Mouse (Mus musculus) right cerebral cortex, postnatal 14 days (tissue): ENCODE results near the gene Olfr1360.

ENCODE experiments used
- DNase-seq: peaks from one replicate; pipeline ENCODE4 v3.0.0; 2022

Gene Olfr1360

GRCm38 (mm10) chr13:21642418-21642817, 34.8 kb downstream of the Olfr1360 start, which contains the start of gene Olfr11:
Olfr11 (minus strand) TSS chr13:21642518.
- DNase-seq = no peak
